Mouse (Mus musculus) spleen, adult 2 months (tissue): ENCODE results near the gene Mfsd13b.

ENCODE experiments used
- CTCF ChIP-seq: fragments of 200-500 bp; IDR thresholded peaks from 2 replicates; pipeline ENCODE4 v1.5.1; 2011; ENCODE audit warnings: mild to moderate bottlenecking, inconsistent platforms; ENCODE audit not compliant: insufficient read depth, insufficient read length, insufficient replicate concordance; ENCODE audit errors: extremely low read depth
- POLR2A ChIP-seq: fragments of 200-500 bp; IDR thresholded peaks from 2 replicates; pipeline ENCODE4 v1.6.1; 2011; ENCODE audit warnings: low read depth, low read length, inconsistent platforms

GRCm38 (mm10) chr7:120980931-120981924 is 1.1 kb upstream of the Mfsd13b start:
- no peak for TF ChIP-seq CTCF
- TF ChIP-seq POLR2A: no peak
